Mouse (Mus musculus) heart, postnatal 10 days (tissue): ENCODE results near the gene Atp8b5. TPM values are rescaled to one million over a fixed set of nuclear protein-coding genes. Genes with fewer than 3 reads are reported as not detected.

ENCODE experiments used
- DNase-seq, 2 experiments: peaks; one replicate each; pipeline ENCODE4 v3.0.0; 2021
- intact Hi-C: fragments of 180-260 bp; cut with DNase I; formaldehyde crosslinking; loops from one replicate; pipeline ENCODE4 v1.15.1; 2025
- total RNA-seq, 2 experiments: library from RNA; stranded (reverse); gene quantifications; 2 replicates each; pipeline ENCODE4 v1.2.3; 2021

Gene Atp8b5
- total RNA-seq, 2 experiments from 2014 or later = 0.17 TPM; not detected in 1

GRCm38 (mm10) chr4:43404697-43405096 lies 137.7 kb downstream of the Atp8b5 start:
- no peak for DNase-seq
- intact Hi-C loops = no loop called here

DNA sequence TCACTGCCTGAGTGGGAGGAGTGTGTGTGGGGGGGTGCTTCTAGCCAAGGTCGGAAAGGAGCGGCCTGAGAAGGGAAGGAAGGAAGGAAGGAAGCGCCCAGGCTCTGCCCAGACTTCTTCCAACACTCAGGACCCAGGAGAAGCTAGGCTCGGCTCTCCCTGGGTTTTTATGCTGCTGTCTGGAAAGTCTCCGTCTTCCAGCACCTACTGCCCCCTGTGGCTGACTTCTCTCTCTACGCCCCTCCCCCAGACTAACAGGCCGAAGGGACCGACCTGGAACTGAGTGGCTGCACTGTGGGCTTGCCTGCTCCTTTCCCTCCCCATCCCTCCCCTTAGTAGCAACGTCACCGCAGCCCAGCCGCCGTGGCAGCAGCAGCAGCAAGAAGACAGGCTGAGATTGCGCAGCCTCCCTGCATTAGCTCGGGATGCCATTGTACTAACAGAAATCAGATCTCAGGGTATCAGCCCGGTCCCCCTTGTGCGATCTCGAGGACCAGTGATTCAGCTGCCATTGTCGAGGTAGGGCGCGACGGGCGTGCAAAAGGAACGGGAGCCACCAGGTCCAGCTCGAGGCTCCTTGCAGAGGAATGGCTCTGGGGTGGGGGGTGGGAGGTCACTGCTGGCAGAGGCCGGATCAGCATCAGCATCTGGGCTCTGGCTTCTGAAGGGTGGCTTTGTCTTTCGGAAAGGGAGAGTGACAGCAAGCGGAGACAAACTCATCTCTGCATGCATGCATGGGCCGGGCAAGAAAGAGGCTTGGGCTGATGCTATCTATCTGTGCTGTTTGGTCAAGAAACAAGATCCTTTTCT lies 139.4 kb downstream of the Atp8b5 start:
- peak; percentile 89 to 90 for DNase-seq
- intact Hi-C loops = loop anchor here (2.0 kb wide), 1 partner anchor 24 kb away; no protein-coding TSS in a partner anchor

DNA sequence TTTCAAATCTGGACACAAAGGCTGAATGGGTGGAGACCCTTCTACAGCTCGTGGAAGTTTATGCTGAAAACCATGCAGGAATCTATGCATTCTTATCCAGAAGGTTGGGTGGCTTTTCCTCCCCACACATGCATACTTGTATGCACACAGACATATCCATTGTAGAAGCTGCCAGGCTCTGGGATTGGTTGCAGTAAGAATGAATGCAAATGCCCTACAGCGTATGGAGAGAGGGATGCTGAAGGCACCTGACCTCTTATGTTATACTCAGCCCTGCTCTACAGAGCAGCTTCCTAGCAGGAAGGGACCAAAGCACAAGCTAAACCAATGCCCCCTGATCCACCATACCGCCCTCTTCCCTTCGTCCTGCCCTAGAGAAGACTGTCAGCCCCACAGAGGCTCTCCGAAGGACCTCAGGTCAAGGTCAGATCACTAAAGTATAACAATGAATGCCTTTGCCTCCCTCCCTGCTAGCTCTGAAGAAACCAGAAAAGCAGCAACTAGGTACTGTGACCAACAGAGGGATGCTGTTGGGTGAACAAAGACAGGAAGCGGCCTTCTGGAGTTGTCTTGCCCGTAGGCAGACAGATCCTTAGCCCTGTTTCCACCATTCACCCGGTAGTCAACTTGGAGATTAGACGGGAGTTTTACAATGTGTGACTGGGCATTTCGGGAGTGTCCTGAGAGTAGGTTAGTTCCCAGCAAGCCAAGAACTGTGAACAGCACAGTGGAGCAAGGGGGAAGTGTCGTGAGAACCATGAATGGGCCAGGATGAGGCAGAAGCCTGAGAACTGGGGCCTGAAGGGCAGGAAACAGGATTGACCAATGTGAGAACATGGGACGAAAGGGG lies 140.3 kb downstream of the Atp8b5 start:
- DNase-seq = no peak
- intact Hi-C loops = loop anchor here (1.0 to 2.0 kb wide), 2 partner anchors 12 to 24 kb away; no protein-coding TSS in a partner anchor

- intact Hi-C loops = no loop called here
- DNase-seq = no peak
These were observed 147.8 kb downstream of the Atp8b5 start for GRCm38 (mm10) chr4:43414761-43415160.

DNA sequence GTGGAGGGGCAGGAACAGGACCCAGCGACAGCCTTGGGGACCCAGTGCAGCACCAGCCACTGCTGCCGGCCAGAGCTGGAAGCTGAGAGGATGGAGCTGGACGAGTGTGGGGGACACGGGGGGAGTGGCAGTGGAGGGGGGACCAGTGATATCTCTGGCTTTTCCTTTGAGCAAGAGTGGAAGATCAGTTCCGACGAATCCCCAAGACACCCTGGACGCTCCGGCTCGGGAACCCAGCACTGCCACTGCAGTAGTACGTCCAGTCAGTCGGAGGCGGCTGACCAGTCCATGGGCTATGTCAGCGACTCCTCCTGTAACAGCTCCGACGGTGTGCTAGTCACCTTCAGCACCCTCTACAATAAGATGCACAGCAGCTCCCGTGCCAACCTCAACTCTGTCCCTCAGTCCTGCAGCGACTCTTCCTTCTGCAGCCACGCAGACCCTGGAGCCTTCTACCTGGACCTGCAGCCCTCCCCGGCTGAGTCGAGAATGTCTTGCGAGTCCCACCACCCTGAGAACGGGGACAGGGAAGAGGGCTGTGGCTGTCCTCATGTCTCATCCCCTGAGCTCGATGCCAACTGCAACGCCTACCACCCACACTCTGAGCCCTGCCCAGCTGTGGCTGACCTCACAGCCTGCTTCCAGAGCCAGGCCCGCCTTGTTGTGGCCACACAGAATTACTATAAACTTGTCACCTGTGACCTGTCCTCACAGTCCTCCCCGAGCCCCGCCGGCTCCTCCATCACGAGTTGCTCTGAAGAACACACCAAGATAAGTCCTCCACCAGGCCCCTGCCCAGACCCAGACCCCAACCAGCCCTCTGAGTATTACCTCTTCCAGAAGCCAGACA lies 148.5 kb downstream of the Atp8b5 start:
- intact Hi-C loops = no loop called here
- DNase-seq = no peak

DNA sequence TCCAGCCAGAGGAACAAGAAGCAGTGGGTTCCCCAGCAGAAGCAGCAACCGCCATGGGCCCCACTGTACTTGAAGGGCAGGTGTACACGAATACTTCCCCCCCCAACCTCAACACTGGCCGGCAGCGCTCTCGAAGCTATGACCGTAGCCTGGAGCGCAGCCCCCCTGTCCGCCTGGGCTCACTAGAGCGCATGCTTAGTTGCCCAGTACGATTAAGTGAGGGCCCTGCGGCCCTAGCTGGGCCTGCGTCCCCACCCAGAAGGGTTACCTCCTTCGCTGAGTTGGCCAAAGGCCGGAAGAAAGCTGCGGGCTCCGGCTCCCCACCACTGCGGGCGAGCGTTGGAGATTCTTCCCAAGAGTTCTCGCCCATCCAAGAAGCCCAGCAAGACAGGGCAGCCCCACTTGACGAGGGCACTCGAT lies 149.1 kb downstream of the Atp8b5 start:
- intact Hi-C loops = no loop called here
- DNase-seq = no peak

DNA sequence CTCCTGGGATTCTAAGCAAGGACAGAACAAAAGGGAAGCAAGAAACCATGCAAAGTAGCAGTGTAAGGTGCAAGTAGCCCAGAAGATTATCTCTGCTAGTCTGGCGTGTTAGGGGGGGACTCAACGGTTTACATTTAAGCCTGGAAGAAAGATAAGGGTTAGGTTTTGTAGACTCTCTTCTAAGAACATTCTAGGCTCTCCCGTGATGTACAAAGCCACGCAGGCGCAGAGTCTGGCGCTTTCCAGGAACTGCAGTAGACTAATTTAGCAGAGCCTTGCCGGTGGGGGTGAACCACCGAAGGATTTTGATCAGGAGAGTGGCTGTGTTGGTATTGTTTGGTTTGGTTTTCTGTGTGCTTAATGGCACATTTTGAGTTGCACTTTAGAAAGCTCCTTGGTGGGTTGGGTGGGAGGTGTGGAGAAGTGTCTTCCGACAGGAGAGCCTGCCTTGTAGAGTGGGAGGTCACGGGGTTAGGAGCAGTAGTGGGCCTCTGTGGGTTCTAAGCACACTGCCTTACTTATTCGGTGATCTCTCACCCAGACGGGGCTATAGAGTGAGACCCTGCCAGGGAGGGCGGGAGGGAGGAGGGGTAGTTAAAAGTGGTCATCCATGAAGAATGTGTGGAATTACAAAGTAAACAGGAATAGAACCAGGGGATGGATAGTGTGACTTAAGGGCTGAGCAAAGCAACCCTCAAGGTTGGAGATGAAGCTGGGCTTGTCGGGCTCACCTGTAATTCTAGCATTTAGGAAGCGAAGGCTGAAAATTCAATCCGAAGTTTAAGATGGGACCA lies 150.5 kb downstream of the Atp8b5 start:
- peak in 1 of 2 experiments; percentile 12 for DNase-seq
- intact Hi-C loops = no loop called here

GRCm38 (mm10) chr4:43418450-43418849 lies 151.5 kb downstream of the Atp8b5 start:
- intact Hi-C loops = no loop called here
- DNase-seq = no peak

GRCm38 (mm10) chr4:43418973-43419656 lies 152.2 kb downstream of the Atp8b5 start:
- intact Hi-C loops = loop anchor here (1.0 kb wide), 2 partner anchors 12 to 25 kb away; no protein-coding TSS in a partner anchor
- peak; percentile 60 to 61 for DNase-seq

DNA sequence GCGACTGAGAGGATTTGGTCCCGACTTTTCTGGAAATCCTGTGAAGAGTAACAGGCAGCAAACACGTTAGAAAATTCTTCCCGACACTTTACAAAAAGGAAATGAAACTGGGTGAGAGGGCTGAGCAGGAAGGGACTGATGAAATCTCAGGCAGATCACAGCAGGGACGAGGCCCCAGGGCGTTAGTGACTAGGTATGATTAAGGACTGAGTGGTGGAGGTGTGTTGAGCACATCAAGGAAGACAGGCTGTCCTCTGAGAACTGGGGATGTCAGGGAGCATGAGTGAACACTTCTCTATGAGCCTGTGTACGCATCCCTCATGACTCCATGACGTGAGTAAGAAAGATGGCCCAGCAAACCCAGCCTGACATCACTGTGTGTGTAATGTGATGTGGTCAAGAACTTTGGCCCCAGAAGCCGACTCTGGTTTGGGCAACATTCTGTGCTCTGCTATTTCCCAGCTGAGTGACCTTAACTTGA lies 152.9 kb downstream of the Atp8b5 start:
- no peak for DNase-seq
- intact Hi-C loops = loop anchor here (1.0 to 2.0 kb wide), 6 partner anchors 13 to 373 kb away; partner anchors contain the start of genes Atp8b5, Fam214b and Rusc2

DNA sequence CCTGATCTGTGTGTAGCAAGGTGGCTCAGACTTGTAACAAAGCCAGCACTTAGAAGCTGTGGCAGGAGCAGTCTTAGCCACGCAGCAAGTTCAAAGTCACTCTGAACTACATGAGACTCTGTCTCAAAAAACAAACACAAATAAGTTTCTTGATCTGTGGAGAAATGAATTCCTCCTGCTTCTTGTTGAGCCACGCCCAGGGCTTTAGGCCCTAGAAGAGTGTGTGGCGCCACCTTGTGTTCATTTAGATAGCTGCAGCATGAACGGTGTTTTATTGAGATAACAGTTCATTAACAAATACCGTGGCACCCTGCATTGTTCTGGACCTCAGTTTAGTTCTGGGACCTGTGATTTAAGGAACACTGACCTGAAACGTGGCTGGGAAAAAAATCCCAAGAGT lies 153.3 kb downstream of the Atp8b5 start:
- intact Hi-C loops = loop anchor here (1.0 to 2.0 kb wide), 4 partner anchors 39 to 374 kb away; partner anchors contain the start of genes Atp8b5, Fam214b and Rusc2

DNA sequence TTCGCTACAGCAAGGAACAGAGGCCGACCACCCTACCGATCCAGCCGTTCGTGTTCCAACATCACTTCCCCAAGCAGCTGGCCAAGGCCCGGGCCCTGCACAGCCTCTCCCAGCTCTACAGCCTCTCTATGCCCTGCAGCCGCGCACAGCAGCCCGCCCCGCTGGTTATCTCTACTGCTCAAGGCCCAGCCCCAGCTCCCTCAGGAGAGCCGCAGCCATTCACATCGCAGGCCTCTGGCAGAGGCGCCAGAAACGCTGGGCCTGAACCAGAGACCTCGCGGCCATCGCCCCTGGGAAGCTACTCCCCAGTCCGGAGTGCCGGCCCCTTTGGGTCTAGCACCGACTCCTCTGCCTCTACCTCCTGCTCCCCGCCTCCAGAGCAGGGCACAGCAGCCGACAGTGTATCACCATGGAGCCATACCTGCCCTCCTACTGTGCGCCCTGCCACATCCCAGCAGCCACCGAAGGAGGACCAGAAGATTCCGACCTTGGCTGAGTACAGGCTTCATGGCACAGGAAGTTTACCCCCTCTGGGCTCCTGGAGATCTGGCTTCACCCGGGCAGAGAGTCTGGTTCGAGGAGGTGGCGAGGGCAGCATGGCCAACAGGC lies 154.8 kb downstream of the Atp8b5 start:
- no peak for DNase-seq
- intact Hi-C loops = loop anchor here (2.0 kb wide), 1 partner anchor 375 kb away; the partner anchor contains the start of gene Fam214b

More for the DNA sequence above, 153.3 kb downstream of the Atp8b5 start:
- DNase-seq = peak; percentile 88 to 91

Other genes starting within 250 kb of the Atp8b5 start
- gene Pigo, start 241.3 kb upstream of the Atp8b5 start, total RNA-seq = 10 to 100 TPM; 19.3 to 25.1 TPM
- gene Stoml2, start 235.4 kb upstream of the Atp8b5 start, total RNA-seq = 100 to 1,000 TPM in 1 of 2 experiments, 10 to 100 TPM in 1; 99.9 to 106 TPM
- gene Fam214b, start 220.9 kb upstream of the Atp8b5 start, total RNA-seq = 10 to 100 TPM; 23.6 to 30.7 TPM
- 10 to 100 TPM; 28.3 to 31.4 TPM for gene Unc13b, start 208.2 kb upstream of the Atp8b5 start, total RNA-seq
- 10 to 100 TPM; 42.9 to 61.4 TPM for gene Rusc2, start 114.8 kb downstream of the Atp8b5 start, total RNA-seq
- under 1 TPM in 1 of 2 experiments, not detected in 1; 0.62 TPM for gene Fam166b, start 162.0 kb downstream of the Atp8b5 start, total RNA-seq
- gene Tesk1, start 174.8 kb downstream of the Atp8b5 start, total RNA-seq = 10 to 100 TPM; 42.3 to 42.6 TPM
- under 1 TPM; 0.45 to 0.60 TPM for gene Cd72, start 187.5 kb downstream of the Atp8b5 start, total RNA-seq
- under 1 TPM in 1 of 2 experiments, not detected in 1; 0.38 TPM for gene Sit1, start 216.6 kb downstream of the Atp8b5 start, total RNA-seq
- gene Ccdc107, start 225.7 kb downstream of the Atp8b5 start, total RNA-seq = 10 to 100 TPM; 26.1 to 27.3 TPM
- 1 to 10 TPM; 4.0 to 5.2 TPM for gene Arhgef39, start 232.5 kb downstream of the Atp8b5 start, total RNA-seq
- under 1 TPM; 0.30 to 0.79 TPM for gene Car9, start 239.8 kb downstream of the Atp8b5 start, total RNA-seq